Mouse (Mus musculus): ENCODE data around the gene Ttc9b.
"Not testable (repeated sequence)": the region's sequence is repeated elsewhere in the genome, so short reads cannot be mapped to it uniquely, and the experiment has no call there.

Gene Ttc9b

GRCm38 (mm10) chr7:27653681-27654437 is at the start of gene Ttc9b:
Ttc9b (plus strand) TSS chr7:27653915.
- DNase-seq (ENCODE audit: low spot score in 2 of 2) = peak; percentile 75 to 83

GRCm38 (mm10) chr7:27604661-27605348 is 48.9 kb upstream of the Ttc9b start:
- DNase-seq (ENCODE audit: low spot score in 2 of 2) = no peak

GRCm38 (mm10) chr7:27605499-27606285 is 48.0 kb upstream of the Ttc9b start:
- DNase-seq (ENCODE audit: low spot score in 2 of 2) = peak; percentile 76 to 81

GRCm38 (mm10) chr7:27606481-27607254 is 47.0 kb upstream of the Ttc9b start:
- no peak for DNase-seq (ENCODE audit: low spot score in 2 of 2)

- peak in 1 of 2 experiments; percentile 49 for DNase-seq (ENCODE audit: low spot score in 2 of 2)
Observed at GRCm38 (mm10) chr7:27607580-27607979, 46.1 kb upstream of the Ttc9b start.

GRCm38 (mm10) chr7:27608130-27608529 is 45.6 kb upstream of the Ttc9b start:
- no peak for DNase-seq (ENCODE audit: low spot score in 2 of 2)

- DNase-seq (ENCODE audit: low spot score in 2 of 2) = no peak
Observed at GRCm38 (mm10) chr7:27609285-27609684, 44.4 kb upstream of the Ttc9b start.

GRCm38 (mm10) chr7:27609688-27610087 is 44.0 kb upstream of the Ttc9b start:
- DNase-seq (ENCODE audit: low spot score in 2 of 2) = no peak

GRCm38 (mm10) chr7:27610370-27610769 is 43.3 kb upstream of the Ttc9b start:
- no peak for DNase-seq (ENCODE audit: low spot score in 2 of 2)

GRCm38 (mm10) chr7:27610871-27611270 is 42.8 kb upstream of the Ttc9b start:
- no peak for DNase-seq (ENCODE audit: low spot score in 2 of 2)

- DNase-seq (ENCODE audit: low spot score in 2 of 2) = no peak
Observed at GRCm38 (mm10) chr7:27612940-27613339, 40.8 kb upstream of the Ttc9b start.

GRCm38 (mm10) chr7:27613751-27614499 is 39.8 kb upstream of the Ttc9b start:
- peak; percentile 42 to 46 for DNase-seq (ENCODE audit: low spot score in 2 of 2)

GRCm38 (mm10) chr7:27621028-27621427 is 32.7 kb upstream of the Ttc9b start:
- no peak for DNase-seq (ENCODE audit: low spot score in 2 of 2)

- DNase-seq (ENCODE audit: low spot score in 2 of 2) = no peak
Observed at GRCm38 (mm10) chr7:27622234-27622633, 31.5 kb upstream of the Ttc9b start.

GRCm38 (mm10) chr7:27624967-27625366 is 28.7 kb upstream of the Ttc9b start:
- no peak for DNase-seq (ENCODE audit: low spot score in 2 of 2)

- no peak for DNase-seq (ENCODE audit: low spot score in 2 of 2)
Observed at GRCm38 (mm10) chr7:27627707-27628106, 26.0 kb upstream of the Ttc9b start.

- DNase-seq (ENCODE audit: low spot score in 2 of 2) = no peak
Observed at GRCm38 (mm10) chr7:27628190-27628589, 25.5 kb upstream of the Ttc9b start.

- not testable (repeated sequence) for DNase-seq (ENCODE audit: low spot score in 2 of 2)
Observed at GRCm38 (mm10) chr7:27628816-27629215, 24.9 kb upstream of the Ttc9b start.

- DNase-seq (ENCODE audit: low spot score in 2 of 2) = no peak
Observed at GRCm38 (mm10) chr7:27631439-27631838, 22.3 kb upstream of the Ttc9b start.

GRCm38 (mm10) chr7:27633166-27633565 is 20.5 kb upstream of the Ttc9b start:
- no peak for DNase-seq (ENCODE audit: low spot score in 2 of 2)

GRCm38 (mm10) chr7:27634691-27635090 is 19.0 kb upstream of the Ttc9b start:
- DNase-seq (ENCODE audit: low spot score in 2 of 2) = no peak

Measured in right cerebral cortex, adult 2 months (tissue).